Mouse (Mus musculus) ovary, postnatal 10 days (tissue): ENCODE data around the gene Etv6.

Source experiments
- DNase-seq: peaks from one replicate; pipeline ENCODE4 v3.0.0; 2022; ENCODE audit warnings: low spot score

Gene Etv6

GRCm38 (mm10) chr6:134210675-134211457 lies 175.4 kb downstream of the Etv6 start:
- no peak for DNase-seq

DNA sequence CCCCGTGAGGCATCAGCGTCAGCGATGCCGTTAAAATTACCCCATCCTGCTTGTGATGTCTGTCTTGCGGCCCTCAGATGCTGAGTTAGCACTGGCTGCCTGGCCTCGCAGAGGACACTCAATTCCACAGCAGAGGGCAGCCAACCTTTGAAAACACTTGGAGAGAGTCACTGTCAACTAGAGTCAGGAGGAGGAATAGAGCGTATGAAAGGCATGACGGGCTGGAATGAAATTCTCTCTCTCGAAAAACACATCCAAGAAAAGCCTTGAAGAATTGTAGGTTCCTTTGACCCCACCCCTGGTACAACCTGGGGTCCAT lies 175.9 kb downstream of the Etv6 start:
- DNase-seq = no peak

DNA sequence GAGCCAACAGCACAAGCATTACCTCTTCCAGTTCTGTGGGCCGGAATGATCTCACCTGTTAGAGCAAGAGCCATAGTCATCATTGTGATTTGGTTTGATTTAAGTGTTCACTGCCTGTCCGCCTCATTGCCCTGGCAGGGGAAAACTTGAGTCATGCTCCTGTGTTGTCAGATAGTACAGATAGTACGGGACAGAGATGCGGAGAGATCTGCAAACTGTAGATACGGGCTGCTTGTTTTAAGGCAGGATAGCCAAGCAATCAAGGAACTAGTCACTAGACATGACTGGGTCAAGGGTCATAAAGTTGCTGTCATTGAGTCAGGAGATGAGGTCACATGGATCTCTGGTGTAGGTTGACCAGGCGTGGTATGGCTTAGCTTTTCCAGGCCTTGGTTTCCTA lies 182.2 kb downstream of the Etv6 start:
- no peak for DNase-seq

- no peak for DNase-seq
These were observed 182.9 kb downstream of the Etv6 start for GRCm38 (mm10) chr6:134218441-134218840.

DNA sequence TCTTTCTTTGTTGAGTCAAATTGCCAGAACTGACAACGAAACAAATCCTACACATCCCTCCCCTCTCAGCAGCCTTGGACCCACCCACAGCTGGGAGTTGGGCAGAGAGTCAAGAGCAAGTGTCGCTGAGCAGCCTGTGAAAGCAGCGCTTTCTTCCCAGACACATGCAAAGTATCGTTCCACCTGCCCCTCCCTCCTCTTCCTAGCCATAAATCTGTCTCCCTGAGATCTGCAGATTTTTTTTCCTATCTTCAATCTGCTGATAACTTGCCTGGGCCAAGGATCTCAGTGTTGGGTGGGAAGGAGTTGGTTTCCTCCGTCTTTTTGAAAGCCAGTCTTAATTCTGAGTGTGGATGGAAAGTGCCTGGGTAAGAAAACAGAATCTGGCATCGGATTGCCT lies 183.9 kb downstream of the Etv6 start:
- DNase-seq = no peak

DNA sequence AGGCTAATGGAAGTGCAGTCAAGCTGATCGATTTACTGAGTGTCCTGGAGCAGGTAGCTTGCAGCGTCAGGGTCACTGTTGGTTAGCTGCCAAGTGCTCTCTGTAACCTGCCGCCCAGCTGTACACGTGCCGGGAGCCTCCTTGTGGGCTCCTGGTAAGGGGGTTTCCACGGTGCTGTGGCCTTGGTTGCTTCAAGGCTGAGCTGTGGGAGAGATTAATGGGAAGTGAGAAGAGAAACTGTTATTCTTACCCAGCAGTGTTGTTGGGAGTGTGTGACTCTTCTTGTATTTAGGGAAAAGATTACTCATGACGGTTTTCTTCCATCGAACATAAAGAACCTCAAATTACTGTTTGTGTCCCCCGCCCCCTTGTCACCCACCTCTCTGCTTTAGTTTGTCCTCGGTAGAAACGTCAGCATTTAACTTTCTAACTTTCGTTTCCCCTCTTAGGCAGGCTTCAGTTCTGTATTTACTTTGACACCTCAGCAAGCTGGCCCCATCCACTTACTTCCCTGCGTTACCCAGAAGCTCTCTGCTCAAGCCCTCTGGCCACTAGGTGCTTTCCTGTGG lies 184.8 kb downstream of the Etv6 start:
- DNase-seq = no peak

DNA sequence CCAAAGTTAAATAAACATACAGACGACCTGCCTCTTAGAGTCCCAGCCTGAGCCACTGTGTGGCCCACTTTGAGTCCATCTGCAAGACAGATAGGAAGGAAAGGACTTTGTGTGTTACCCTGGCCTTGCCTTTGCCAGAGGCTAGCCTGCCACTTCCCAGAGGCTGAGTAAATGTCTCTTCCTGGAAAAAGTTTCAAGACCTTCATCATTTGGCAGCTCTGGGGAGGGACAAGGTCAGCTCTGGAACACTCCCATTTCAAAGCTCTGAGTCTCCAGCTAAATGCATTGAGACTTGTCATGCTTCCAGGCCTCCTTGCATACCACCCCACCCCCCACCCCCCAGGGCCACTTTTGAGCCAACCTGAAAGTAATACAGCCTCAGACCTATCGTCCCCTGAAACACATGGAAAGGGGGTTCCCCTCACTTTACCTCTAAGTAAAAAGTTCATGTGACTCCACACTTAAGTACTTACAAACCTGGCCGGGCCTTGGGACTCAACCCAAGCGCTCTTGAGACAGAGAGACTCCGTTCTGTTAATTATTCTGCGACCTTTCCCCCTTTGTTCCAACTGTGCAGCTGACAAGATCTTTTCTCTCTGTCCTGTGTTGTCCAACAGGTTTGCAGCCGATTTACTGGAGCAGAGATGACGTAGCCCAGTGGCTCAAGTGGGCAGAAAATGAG lies 186.9 kb downstream of the Etv6 start:
- no peak for DNase-seq

- DNase-seq = no peak
These were observed 190.1 kb downstream of the Etv6 start for GRCm38 (mm10) chr6:134225564-134225963.

GRCm38 (mm10) chr6:134226349-134227169 lies 191.1 kb downstream of the Etv6 start:
- DNase-seq = no peak

DNA sequence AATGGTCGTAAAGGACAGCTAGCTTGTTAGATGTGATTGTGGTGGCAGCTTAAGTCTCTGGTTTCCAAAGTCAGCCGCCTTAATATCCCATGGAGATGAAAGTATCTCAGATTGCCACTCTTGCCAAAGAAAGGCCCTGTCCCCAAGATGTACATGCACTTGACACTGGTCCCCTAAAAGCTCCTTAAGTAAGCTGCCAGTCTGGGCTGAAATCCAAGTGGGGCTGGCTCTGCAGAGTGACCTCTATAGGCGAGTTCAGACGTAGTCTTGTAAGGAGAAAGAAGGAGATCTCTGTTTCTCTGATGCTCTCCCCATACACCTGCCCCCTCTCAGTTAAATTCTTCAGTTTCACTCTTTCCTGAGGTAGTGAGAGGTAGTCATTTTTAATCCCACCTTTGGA lies 200.8 kb downstream of the Etv6 start:
- no peak for DNase-seq

GRCm38 (mm10) chr6:134238455-134238854 lies 203.0 kb downstream of the Etv6 start:
- DNase-seq = no peak

DNA sequence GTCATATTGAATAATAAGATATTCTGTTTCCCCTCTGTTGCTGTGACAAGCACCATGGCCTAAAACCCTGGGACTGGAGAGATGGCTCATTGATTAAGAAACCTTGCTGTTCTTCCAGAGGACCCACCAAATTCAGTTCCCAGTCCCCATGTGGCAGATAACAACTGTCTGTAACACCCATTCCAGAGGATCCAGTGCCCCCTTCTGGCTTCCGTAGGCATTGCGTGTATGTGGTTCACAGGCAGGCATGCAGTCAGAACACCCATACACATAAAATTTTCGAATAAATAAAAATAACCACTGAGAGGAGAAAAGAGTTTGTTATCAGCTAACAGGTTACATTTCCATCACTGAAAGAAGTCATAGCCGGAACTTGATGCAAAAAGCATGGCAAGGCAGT lies 205.5 kb downstream of the Etv6 start:
- DNase-seq = no peak

GRCm38 (mm10) chr6:134243119-134243518 lies 207.6 kb downstream of the Etv6 start:
- no peak for DNase-seq

GRCm38 (mm10) chr6:134243546-134243945 lies 208.0 kb downstream of the Etv6 start:
- DNase-seq = no peak

DNA sequence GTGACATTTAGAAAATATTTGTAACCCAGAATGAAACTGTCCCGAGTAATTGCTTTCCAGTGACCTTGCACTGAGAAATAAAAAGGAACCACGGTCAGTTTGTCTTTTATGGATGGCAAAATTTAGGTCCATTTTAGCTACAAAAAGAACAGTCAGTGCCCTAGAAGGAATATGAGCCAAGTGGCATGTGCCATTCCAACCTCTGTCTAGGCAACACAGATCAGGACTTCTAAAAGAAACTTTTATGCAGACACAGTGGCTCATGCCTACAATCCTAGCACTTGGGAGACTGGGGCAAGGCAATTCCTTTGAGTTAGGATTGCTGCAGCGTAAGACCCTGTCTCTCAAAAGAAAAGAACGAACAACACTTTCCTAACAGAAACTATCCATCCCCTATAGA lies 208.6 kb downstream of the Etv6 start:
- DNase-seq = no peak

- DNase-seq = no peak
These were observed 210.6 kb downstream of the Etv6 start for GRCm38 (mm10) chr6:134246109-134246508.

GRCm38 (mm10) chr6:134247324-134247723 lies 211.8 kb downstream of the Etv6 start:
- DNase-seq = no peak

DNA sequence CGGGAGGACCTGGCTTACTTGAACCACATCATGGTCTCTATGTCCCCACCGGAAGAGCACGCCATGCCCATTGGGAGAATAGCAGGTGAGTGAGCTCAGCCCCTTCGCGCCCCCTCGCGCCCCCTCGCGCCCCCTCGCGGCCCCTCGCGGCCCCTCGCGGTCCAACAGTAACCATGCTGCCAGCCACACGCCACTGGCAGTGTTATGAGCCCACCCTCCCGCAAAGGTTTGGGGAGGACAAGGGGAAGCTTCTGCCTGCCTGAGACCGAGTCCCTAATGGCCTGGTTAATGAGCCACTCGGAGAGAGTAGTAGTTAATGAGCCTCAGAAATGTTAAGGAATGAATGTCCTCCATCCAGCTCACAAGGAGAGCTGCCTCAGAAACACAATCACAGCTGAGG lies 213.2 kb downstream of the Etv6 start:
- no peak for DNase-seq

GRCm38 (mm10) chr6:134250764-134251163 lies 215.3 kb downstream of the Etv6 start:
- DNase-seq = no peak

DNA sequence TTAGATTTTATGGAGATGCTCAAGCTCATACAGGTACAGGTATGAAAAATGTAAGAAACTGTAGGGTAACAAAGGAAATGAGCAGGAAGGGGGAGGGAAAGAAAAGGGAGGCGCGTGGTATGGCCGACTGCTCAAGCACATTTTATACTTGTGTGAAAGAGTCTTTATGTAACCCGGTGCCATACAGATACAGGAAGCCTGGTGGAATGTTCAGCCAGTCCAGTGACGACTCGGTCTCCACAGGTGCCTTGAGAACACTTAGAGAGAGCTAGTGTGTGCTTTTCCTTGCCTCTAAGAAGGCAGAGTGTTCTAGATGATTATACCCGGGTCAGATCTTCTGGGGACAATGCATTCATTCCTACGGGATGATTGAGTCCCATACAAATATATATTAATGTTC lies 215.9 kb downstream of the Etv6 start:
- no peak for DNase-seq

GRCm38 (mm10) chr6:134252081-134252755 lies 216.7 kb downstream of the Etv6 start:
- no peak for DNase-seq

DNA sequence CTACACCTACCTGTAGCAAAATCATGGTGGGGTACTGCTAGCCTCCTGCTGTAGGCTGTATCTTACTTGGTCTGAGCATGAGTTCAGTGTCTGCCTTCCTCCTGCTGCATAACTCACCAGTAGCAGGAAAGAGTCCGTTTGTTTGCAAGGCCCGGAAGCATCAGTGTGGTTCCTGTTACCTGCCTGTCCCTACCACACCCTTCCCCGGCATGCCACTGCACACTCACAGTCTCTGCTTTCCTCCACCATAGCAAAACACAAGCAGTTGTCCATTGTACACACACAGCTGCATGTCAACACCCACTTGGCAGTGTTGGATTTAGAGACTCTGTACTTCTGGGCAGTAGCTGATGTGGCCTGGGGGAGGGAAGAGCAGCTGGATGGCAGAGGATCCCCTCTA lies 220.9 kb downstream of the Etv6 start:
- no peak for DNase-seq
